Mouse (Mus musculus) ZHBTc4 (cell line): ENCODE results near the gene 6030445D17Rik.
A peak's percentile ranks its signal among the peaks of the same experiment; 100 is the strongest.

Experiments used
- DNase-seq: peaks from one replicate; pipeline ENCODE4 v3.0.0-alpha.2; 2011; ENCODE audit warnings: low read depth, low spot score

6030445D17Rik gene

GRCm38 (mm10) chr4:136462086-136462838 lies at the start of gene 6030445D17Rik:
Gene 6030445D17Rik (plus strand): TSS chr4:136462250.
- peak; percentile 88 for DNase-seq

GRCm38 (mm10) chr4:136415477-136415876 lies 46.6 kb upstream of the 6030445D17Rik start:
- peak; percentile 70 for DNase-seq

GRCm38 (mm10) chr4:136418962-136419361 lies 43.1 kb upstream of the 6030445D17Rik start:
- peak; percentile 29 for DNase-seq

GRCm38 (mm10) chr4:136419386-136419785 lies 42.7 kb upstream of the 6030445D17Rik start:
- DNase-seq = no peak

- DNase-seq = no peak
Observed at GRCm38 (mm10) chr4:136423224-136423623, 38.8 kb upstream of the 6030445D17Rik start, which contains the start of gene Htr1d. Gene Htr1d (plus strand): TSS chr4:136423524.

- peak; percentile 39 for DNase-seq
Observed at GRCm38 (mm10) chr4:136424120-136424999, 37.7 kb upstream of the 6030445D17Rik start.

GRCm38 (mm10) chr4:136425000-136425288 lies 37.1 kb upstream of the 6030445D17Rik start:
- DNase-seq = peak; percentile 39

- DNase-seq = no peak
Observed at GRCm38 (mm10) chr4:136430609-136431375, 31.3 kb upstream of the 6030445D17Rik start.

- peak; percentile 84 for DNase-seq
Observed at GRCm38 (mm10) chr4:136431376-136431693, 30.7 kb upstream of the 6030445D17Rik start.

- DNase-seq = no peak
Observed at GRCm38 (mm10) chr4:136434029-136434428, 28.0 kb upstream of the 6030445D17Rik start.

- DNase-seq = no peak
Observed at GRCm38 (mm10) chr4:136439106-136439505, 22.9 kb upstream of the 6030445D17Rik start.

GRCm38 (mm10) chr4:136441354-136442043 lies 20.6 kb upstream of the 6030445D17Rik start:
- no peak for DNase-seq

- DNase-seq = peak; percentile 74
Observed at GRCm38 (mm10) chr4:136444561-136444960, 17.5 kb upstream of the 6030445D17Rik start.

- no peak for DNase-seq
Observed at GRCm38 (mm10) chr4:136449795-136450194, 12.3 kb upstream of the 6030445D17Rik start.

GRCm38 (mm10) chr4:136450271-136450670 lies 11.8 kb upstream of the 6030445D17Rik start:
- no peak for DNase-seq

GRCm38 (mm10) chr4:136451564-136451963 lies 10.5 kb upstream of the 6030445D17Rik start:
- DNase-seq = no peak

- DNase-seq = no peak
Observed at GRCm38 (mm10) chr4:136452286-136452685, 9.8 kb upstream of the 6030445D17Rik start.

GRCm38 (mm10) chr4:136452792-136453191 lies 9.3 kb upstream of the 6030445D17Rik start:
- DNase-seq = no peak

GRCm38 (mm10) chr4:136454850-136455260 lies 7.2 kb upstream of the 6030445D17Rik start:
- peak; percentile 92 for DNase-seq

- DNase-seq = no peak
Observed at GRCm38 (mm10) chr4:136456516-136457218, 5.4 kb upstream of the 6030445D17Rik start.

GRCm38 (mm10) chr4:136458276-136458675 lies 3.8 kb upstream of the 6030445D17Rik start:
- no peak for DNase-seq
